Mouse (Mus musculus) neutrophil, adult 83 days (primary cell): Measurements from ENCODE around the gene Srsy. TPM values are rescaled to one million over a fixed set of nuclear protein-coding genes. Genes with fewer than 3 reads are reported as not detected.

ENCODE experiments used
- total RNA-seq, 2 experiments: library from RNA; stranded (reverse); gene quantifications; one replicate each; pipeline ENCODE4 v1.2.4; 2023

The Srsy gene
- total RNA-seq: not detected

DNA sequence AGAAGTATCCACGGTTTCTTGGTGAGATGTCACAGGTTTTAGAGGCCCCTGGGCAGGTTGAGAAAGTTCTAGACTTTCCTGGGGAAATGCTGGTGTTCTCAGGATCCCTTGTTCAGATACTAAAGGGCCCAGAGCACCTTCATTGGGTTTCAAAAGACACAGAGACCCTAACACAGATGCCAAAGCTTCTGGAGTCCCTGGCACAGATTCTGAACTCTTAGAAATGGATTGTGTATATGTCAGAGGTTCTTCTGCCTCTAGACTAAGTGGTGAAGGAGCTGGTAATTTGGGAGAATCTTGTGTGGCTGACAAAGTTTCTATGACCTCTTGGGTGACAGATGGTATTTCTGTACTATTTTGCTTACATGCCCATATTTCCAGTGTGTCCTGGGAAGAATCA is at the start of gene Srsy:
Srsy (minus strand) TSS at position 101 of the 400 bp plus-strand sequence.

Other genes with a start within 250 kb of the Srsy start
- gene Gm21904, start 91.1 kb downstream of the Srsy start, total RNA-seq: not detected
- gene Gm20772, start 62.6 kb downstream of the Srsy start, total RNA-seq: not detected
- gene Gm20831, start 62.6 kb downstream of the Srsy start, total RNA-seq: not detected
- not detected for gene Gm21764, start 124.5 kb upstream of the Srsy start, total RNA-seq
- not detected for gene Ssty1, start 151.8 kb upstream of the Srsy start, total RNA-seq